Mouse (Mus musculus) kidney, embryonic 14.5 days (tissue): ENCODE results near the gene Gm8773. TPM values are rescaled to one million over a fixed set of nuclear protein-coding genes. Genes with fewer than 3 reads are reported as not detected.

Source experiments
- ATAC-seq: fragments of 200-750 bp; cut with Nextera tagmentation; 2 replicates; pipeline ENCODE4 v1.8.0; 2017; ENCODE audit warnings: moderate number of reproducible peaks, mild to moderate bottlenecking, moderate TSS enrichment, moderate library complexity; ENCODE audit not compliant: low FRiP score, low TSS enrichment
- H3K27ac ChIP-seq: fragments of 300-500 bp; sonication (generic); 2 replicates; pipeline ENCODE4 v1.5.1; 2014; ENCODE audit warnings: low read depth, mild to moderate bottlenecking, low read length, moderate library complexity, mixed read lengths
- H3K27me3 ChIP-seq: fragments of 300-500 bp; sonication (generic); 2 replicates; pipeline ENCODE4 v1.6.1; 2014; ENCODE audit warnings: mild to moderate bottlenecking, low read length; ENCODE audit not compliant: control insufficient read depth, insufficient read depth
- H3K36me3 ChIP-seq: fragments of 300-500 bp; sonication (generic); 2 replicates; pipeline ENCODE4 v1.6.1; 2014; ENCODE audit warnings: low read length, mixed read lengths; ENCODE audit not compliant: control insufficient read depth, insufficient read depth
- H3K4me1 ChIP-seq: fragments of 300-500 bp; sonication (generic); 2 replicates; pipeline ENCODE4 v1.6.1; 2014; ENCODE audit warnings: low read length, mixed read lengths; ENCODE audit not compliant: control insufficient read depth, insufficient read depth
- H3K4me2 ChIP-seq: fragments of 300-500 bp; sonication (generic); replicated peaks from 2 replicates; pipeline ENCODE4 v1.6.1; 2014; ENCODE audit warnings: low read depth, mild to moderate bottlenecking, low read length
- H3K4me3 ChIP-seq: fragments of 300-500 bp; sonication (generic); 2 replicates; pipeline ENCODE4 v1.5.1; 2014; ENCODE audit warnings: mild to moderate bottlenecking, low read length
- H3K9ac ChIP-seq: fragments of 300-500 bp; sonication (generic); 2 replicates; pipeline ENCODE4 v1.6.1; 2014; ENCODE audit warnings: low read depth, mild to moderate bottlenecking, low read length, moderate library complexity
- H3K9me3 ChIP-seq: fragments of 300-500 bp; sonication (generic); 2 replicates; pipeline ENCODE4 v1.6.1; 2016; ENCODE audit warnings: low read length; ENCODE audit not compliant: control insufficient read depth
- WGBS: fragments of 180-500 bp; shearing (Covaris S2); extraction: QIAGEN DNeasy Blood & Tissue Kit; methylation state at CpG from one replicate; pipeline ENCODE4 v1.1.7; 2014; 5-methylcytosine and 5-hydroxymethylcytosine counted together
- polyA plus RNA-seq: library from polyadenylated mRNA; unstranded; fragments of >200 nt; fragmentation: Nextera tagmentation; extraction: Ambion mirVana; gene quantifications from 2 replicates; pipeline ENCODE4 v1.2.1, GENCODE M21; 2014

Gm8773 gene
- polyA plus RNA-seq, 1 experiment from 2014 or later = 0.39 TPM

GRCm38 (mm10) chr5:5561041-5561706 lies 12.4 kb upstream of the Gm8773 start:
- Histone ChIP-seq H3K27me3 (no peaks in the 10 kb centered on the region; the same call in 1 of the 2 replicates), H3K36me3 (no peaks in the 10 kb centered on the region), H3K9ac (no peak overlapping the region), H3K4me2 (no peak overlapping the region), H3K9me3 (no peaks in the 10 kb centered on the region), H3K27ac (no peak overlapping the region), H3K4me1 (no peaks in the 10 kb centered on the region; the same call in 1 of the 2 replicates), H3K4me3 (no peak overlapping the region)
- WGBS = 68% methylated on average over 4 of the region's 4 CpGs
- no peak for ATAC-seq

- Histone ChIP-seq H3K4me1 (no peaks in the 10 kb centered on the region; the same call in 1 of the 2 replicates), H3K27me3 (no peaks in the 10 kb centered on the region; the same call in 1 of the 2 replicates), H3K27ac (no peak overlapping the region), H3K9ac (no peak overlapping the region), H3K36me3 (no peaks in the 10 kb centered on the region), H3K4me2 (no peak overlapping the region), H3K4me3 (no peak overlapping the region), H3K9me3 (no peaks in the 10 kb centered on the region)
- WGBS = 78% methylated on average over 3 of the region's 3 CpGs
- ATAC-seq = no peak
Observed at GRCm38 (mm10) chr5:5562435-5562834, 11.2 kb upstream of the Gm8773 start.

GRCm38 (mm10) chr5:5587686-5588085 lies 14.1 kb downstream of the Gm8773 start:
- Histone ChIP-seq H3K9me3 (no peaks in the 10 kb centered on the region), H3K4me2 (no peak overlapping the region), H3K27me3 (no peaks in the 10 kb centered on the region), H3K9ac (no peak overlapping the region), H3K4me1 (no peaks in the 10 kb centered on the region), H3K36me3 (no peaks in the 10 kb centered on the region), H3K4me3 (no peak overlapping the region), H3K27ac (no peak overlapping the region)
- WGBS = 88% methylated on average over 3 of the region's 3 CpGs
- ATAC-seq = no peak

DNA sequence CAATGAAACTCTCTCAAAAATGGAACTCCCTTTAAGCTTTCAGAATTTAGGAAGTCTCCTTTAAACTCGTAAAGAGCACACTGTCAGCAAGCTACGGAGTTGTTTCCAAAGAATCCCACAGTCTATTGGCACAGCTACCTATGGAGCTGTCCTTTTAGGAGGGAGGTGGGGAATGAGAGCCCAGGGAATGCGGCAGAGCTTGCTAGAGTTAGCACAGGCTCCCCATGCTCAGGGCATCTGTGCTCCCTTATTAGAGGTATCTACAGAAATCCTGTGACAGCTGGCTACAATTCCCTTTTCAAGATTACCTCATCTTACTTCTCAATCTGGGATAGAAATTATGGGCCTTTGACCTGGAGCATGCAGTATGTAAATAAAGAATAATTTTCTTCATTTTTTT lies 36.9 kb downstream of the Gm8773 start:
- Histone ChIP-seq H3K27ac (no peak overlapping the region), H3K9me3 (no peaks in the 10 kb centered on the region), H3K4me1 (no peaks in the 10 kb centered on the region), H3K9ac (no peak overlapping the region), H3K36me3 (no peaks in the 10 kb centered on the region), H3K27me3 (no peaks in the 10 kb centered on the region), H3K4me3 (no peak overlapping the region), H3K4me2 (no peak overlapping the region)
- WGBS = 57% methylated on average over 3 of the region's 3 CpGs
- no peak for ATAC-seq

- ATAC-seq = no peak
- Histone ChIP-seq H3K36me3 (no peaks in the 10 kb centered on the region), H3K9me3 (no peaks in the 10 kb centered on the region), H3K4me1 (no peaks in the 10 kb centered on the region), H3K4me3 (no peak overlapping the region), H3K9ac (no peak overlapping the region), H3K27ac (no peak overlapping the region), H3K4me2 (no peak overlapping the region), H3K27me3 (no peaks in the 10 kb centered on the region)
- 66% methylated on average over 4 of the region's 4 CpGs for WGBS
Observed at GRCm38 (mm10) chr5:5618329-5618728, 44.7 kb downstream of the Gm8773 start.

DNA sequence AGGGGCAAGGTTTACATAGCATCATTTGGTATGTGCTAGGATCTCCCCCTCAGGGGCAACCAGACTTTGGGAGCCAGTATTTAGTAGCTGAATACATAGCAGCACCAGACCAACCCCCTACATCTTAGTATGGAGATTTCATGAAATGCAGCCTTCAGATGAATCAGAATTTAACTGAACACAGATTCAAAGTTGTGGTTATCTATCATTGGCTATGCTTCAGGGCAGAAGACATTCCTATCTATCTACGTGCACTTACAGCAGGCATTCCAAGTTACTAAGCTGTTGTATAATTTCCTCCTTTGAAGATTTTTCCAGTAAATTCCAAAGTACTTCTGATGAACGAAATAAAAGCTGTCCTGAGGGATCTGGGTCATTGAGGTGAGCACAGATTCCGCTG lies 51.9 kb downstream of the Gm8773 start:
- no peaks in the 10 kb centered on the region for H3K27me3 ChIP-seq
- no peak overlapping the region for H3K9ac ChIP-seq
- ATAC-seq = no peak
- 75% methylated on average over 3 of the region's 3 CpGs for WGBS
- no peaks in the 10 kb centered on the region for H3K36me3 ChIP-seq
- no peak overlapping the region for H3K4me2 ChIP-seq
- H3K9me3 ChIP-seq = no peaks in the 10 kb centered on the region
- no peak overlapping the region for H3K4me3 ChIP-seq
- no peak overlapping the region for H3K27ac ChIP-seq
- H3K4me1 ChIP-seq = no peaks in the 10 kb centered on the region

Other genes with a start within 250 kb of the Gm8773 start
- 12.7 and 18.9 TPM in 2 replicates for gene Cdk14, start 153.5 kb upstream of the Gm8773 start, polyA plus RNA-seq
- gene 1700015F17Rik, start 94.7 kb upstream of the Gm8773 start, polyA plus RNA-seq = not detected in 2 replicates
- 15.2 and 32.7 TPM in 2 replicates for gene Cldn12, start 58.8 kb upstream of the Gm8773 start, polyA plus RNA-seq
- 35.5 and 39.7 TPM in 2 replicates for gene Gtpbp10, start 14.3 kb upstream of the Gm8773 start, polyA plus RNA-seq
- gene Cfap69, start 90.4 kb downstream of the Gm8773 start, polyA plus RNA-seq = 1.5 and 5.5 TPM in 2 replicates
- gene Steap2, start 120.8 kb downstream of the Gm8773 start, polyA plus RNA-seq = 15.6 and 23.8 TPM in 2 replicates
- 9.9 and 10.3 TPM in 2 replicates for gene Steap1, start 175.5 kb downstream of the Gm8773 start, polyA plus RNA-seq